Mouse (Mus musculus) CD4-positive helper T cell, adult 2 months (primary cell): ENCODE measurements around the gene Recql5.

Experiments
- DNase-seq: peaks from one replicate; pipeline ENCODE4 v3.0.0-alpha.2; 2012; ENCODE audit warnings: low read depth, missing footprints, low spot score

The Recql5 gene

GRCm38 (mm10) chr11:115939690-115940329 lies 6.5 kb upstream of the Recql5 start:
- peak; percentile 75 for DNase-seq

GRCm38 (mm10) chr11:115933747-115934110 lies 452 bp upstream of the Recql5 start:
- no peak for DNase-seq

- DNase-seq, result no peak
Measured at GRCm38 (mm10) chr11:115931235-115931634, 2.0 kb downstream of the Recql5 start.

GRCm38 (mm10) chr11:115929818-115930217 lies 3.5 kb downstream of the Recql5 start:
- no peak for DNase-seq

- no peak for DNase-seq
Measured at GRCm38 (mm10) chr11:115929031-115929430, 4.2 kb downstream of the Recql5 start.

GRCm38 (mm10) chr11:115921986-115922385 lies 11.3 kb downstream of the Recql5 start:
- DNase-seq, result no peak

- peak; percentile 56 for DNase-seq
Measured at GRCm38 (mm10) chr11:115920110-115920818, 13.0 kb downstream of the Recql5 start.

- DNase-seq, result no peak
Measured at GRCm38 (mm10) chr11:115919073-115919472, 14.2 kb downstream of the Recql5 start.

- no peak for DNase-seq
Measured at GRCm38 (mm10) chr11:115918637-115919036, 14.6 kb downstream of the Recql5 start.

GRCm38 (mm10) chr11:115916579-115916978 lies 16.7 kb downstream of the Recql5 start:
- no peak for DNase-seq

- DNase-seq, result no peak
Measured at GRCm38 (mm10) chr11:115911632-115912376, 21.5 kb downstream of the Recql5 start, which contains the start of gene Smim6. Smim6 (plus strand) TSS chr11:115912017.

GRCm38 (mm10) chr11:115911134-115911561 lies 22.1 kb downstream of the Recql5 start:
- DNase-seq, result no peak

GRCm38 (mm10) chr11:115906521-115906920 lies 26.8 kb downstream of the Recql5 start:
- no peak for DNase-seq

GRCm38 (mm10) chr11:115906116-115906515 lies 27.2 kb downstream of the Recql5 start:
- DNase-seq, result no peak

- DNase-seq, result no peak
Measured at GRCm38 (mm10) chr11:115904956-115905790, 28.1 kb downstream of the Recql5 start.

GRCm38 (mm10) chr11:115904231-115904955 lies 28.9 kb downstream of the Recql5 start:
- no peak for DNase-seq

GRCm38 (mm10) chr11:115903384-115904230 lies 29.7 kb downstream of the Recql5 start:
- DNase-seq, result no peak

GRCm38 (mm10) chr11:115902831-115903230 lies 30.4 kb downstream of the Recql5 start:
- DNase-seq, result no peak

GRCm38 (mm10) chr11:115902177-115902576 lies 31.1 kb downstream of the Recql5 start:
- no peak for DNase-seq
